Mouse (Mus musculus): Measurements from ENCODE around the gene Dpm3. TPM values are rescaled to one million over a fixed set of nuclear protein-coding genes. Genes with fewer than 3 reads are reported as not detected.

Dpm3 gene
- total RNA-seq, 2 experiments from 2014 or later = 50.0 to 52.3 TPM

DNA sequence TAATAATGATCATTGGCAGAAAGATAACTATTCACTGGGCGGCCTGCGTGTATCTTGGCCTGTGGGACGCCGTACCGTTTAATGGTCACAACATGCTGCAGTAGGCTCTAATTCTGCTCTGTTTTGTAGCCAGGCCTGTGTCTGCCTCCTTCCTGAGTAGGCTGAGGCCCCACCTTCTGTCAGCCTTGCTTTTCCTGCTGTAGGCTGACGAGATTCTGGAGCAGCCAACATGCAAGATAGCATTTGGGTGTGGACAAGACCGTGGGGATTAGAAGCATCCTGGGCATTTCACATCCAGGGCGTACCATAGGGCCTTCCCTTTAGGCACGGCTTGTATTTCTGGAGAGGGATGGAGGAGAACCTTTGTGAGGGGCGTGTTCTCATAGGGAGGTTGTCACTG lies 3.3 kb downstream of the Dpm3 start:
- intact Hi-C loops (cut with DNase I) = loop anchor here (10.0 kb wide), 1 partner anchor 582 kb away; no protein-coding TSS in a partner anchor
- DNase-seq = peak; percentile 38 to 39

DNA sequence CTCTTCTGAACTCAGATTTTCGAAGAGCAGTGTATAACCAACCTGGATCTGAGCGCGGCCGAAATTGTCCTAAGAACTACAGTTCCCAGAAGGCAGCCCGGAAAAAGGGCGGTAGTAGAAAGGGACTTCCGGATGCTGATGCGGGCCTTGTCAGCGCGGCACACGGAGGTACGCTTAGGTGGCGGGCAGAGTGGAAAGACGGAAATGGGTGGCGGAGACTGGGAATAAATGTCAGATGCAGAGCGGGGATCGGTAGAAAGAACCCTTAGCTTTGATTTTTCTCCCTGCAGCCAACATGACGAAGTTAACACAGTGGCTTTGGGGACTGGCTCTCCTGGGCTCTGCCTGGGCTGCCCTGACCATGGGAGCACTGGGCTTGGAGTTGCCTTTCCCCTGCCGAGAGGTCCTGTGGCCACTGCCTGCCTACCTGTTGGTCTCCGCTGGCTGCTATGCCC lies 7.3 kb downstream of the Dpm3 start:
- intact Hi-C loops (cut with DNase I) = loop anchor here (1.0 to 10.0 kb wide), 2 partner anchors 14 to 578 kb away; no protein-coding TSS in a partner anchor
- peak; percentile 75 to 77 for DNase-seq

DNA sequence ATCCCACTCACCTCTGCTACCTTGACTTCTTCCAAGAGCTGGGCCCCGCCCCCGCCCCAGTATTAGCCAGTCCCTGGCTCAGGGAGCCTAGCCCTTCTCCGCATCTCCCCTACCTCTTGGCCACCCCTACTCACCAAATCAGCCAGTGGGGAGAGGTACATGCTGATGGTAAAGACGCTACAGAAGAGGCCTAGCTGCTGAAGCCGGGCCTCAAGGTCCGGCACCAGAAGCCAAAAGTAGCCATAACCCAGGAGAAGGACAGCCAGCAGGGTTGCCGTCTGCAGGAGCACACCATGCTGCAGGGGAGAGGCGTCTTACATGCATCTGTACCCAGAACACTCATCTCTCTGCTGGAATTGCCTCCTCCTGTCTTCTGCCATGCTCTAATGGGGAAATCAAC lies 9.8 kb downstream of the Dpm3 start:
- intact Hi-C loops (cut with DNase I) = loop anchor here (10.0 kb wide), 1 partner anchor 576 kb away; no protein-coding TSS in a partner anchor
- no peak for DNase-seq

DNA sequence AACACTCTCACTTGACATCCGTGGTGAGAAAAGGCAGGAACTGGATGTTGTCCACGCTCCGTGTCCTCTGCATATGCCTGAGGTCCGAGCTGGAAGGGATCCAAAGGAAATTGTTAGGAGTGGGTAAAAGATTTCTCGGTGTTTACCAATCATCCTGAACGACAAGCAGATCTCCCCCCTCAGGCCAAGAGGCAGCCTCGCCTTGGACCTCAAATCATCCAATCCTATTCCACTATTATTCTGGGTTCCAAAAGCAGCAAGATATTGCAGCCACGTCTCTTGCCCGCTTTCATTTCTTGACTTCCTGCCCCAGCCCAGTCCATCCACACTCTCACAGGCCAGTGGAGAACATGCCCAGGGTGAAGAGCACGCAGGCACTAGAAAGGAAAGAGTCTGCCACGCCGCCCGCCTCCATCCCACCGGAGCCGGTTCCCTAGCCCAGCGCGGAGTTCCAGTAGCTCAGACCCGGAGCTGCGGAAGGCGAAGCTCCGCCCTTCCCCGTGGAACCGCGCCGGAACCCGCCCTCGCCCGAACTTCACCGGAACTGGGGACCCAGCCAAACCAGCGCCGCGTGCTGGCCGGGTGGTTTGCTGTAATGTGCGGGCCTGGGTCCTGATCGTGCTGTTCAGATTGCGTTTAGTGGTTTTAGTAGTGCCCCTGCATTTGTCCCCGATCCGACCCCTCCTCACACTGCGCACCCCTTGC lies 11.0 kb downstream of the Dpm3 start, which contains the start of gene Slc50a1:
Gene Slc50a1 (minus strand): TSS at position 520 of the 705 bp plus-strand sequence.
- intact Hi-C loops (cut with DNase I) = no loop called here
- peak; percentile 92 to 93 for DNase-seq

DNA sequence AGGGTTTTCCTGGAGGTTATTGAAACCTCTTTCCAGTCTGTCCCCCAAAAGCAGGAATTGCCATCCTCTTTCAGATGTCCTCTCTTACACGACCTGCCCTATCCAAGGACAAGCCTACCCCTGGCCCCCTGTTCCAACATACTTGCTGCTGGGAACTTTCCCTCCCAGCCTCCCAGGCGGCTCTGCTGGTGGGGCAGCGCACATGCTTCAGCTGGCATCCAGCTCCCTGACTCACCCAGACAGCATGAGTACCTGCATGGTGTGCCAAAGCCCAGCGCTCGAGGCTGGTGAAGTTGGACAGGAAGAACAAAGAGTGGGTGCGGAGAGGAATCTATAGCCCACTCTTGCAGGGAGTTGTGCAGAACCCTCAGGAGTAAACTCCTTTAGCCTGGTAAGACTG lies 11.7 kb downstream of the Dpm3 start:
- intact Hi-C loops (cut with DNase I) = no loop called here
- peak; percentile 49 to 64 for DNase-seq

DNA sequence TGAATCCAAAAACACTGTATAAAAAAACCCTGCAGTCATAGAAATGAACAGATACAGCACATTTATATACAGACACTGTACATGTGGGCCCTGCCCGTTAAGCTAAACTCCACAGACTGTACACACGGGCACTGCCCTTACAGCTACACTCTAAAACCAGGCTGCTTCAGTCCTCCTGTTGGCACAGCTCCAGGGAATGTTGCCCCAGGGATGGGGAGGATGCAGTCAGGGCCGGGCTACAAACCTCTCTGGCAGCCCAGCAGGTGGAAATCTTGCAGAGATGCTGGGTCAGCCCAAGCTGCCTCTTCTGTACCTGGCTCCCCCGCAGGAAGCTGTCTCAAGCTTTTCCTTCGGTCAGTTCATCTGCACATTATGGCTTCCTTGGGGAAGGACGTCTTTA lies 12.6 kb downstream of the Dpm3 start:
- DNase-seq = no peak

DNA sequence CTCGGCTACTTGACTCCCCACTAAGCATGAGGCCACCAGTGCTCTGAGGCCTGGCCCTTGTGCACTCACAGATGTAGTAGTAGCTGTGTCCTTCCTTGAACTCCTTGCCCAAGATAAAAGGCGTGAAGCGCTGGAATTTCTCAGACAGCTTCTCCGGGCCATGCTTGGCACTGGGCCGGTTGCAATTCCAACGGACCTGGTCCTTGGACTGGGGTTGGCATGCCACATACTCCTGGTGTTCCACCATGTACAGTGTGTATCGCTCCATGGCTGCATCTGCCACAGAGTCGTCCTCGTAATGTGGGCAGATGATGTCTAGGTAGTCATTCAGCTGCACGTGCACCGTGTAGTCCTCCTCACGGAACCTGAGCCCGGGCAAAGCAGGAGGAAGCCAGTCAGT lies 16.9 kb downstream of the Dpm3 start:
- no peak for DNase-seq
- intact Hi-C loops (cut with DNase I) = no loop called here

More for the DNA sequence above, 12.6 kb downstream of the Dpm3 start:
- intact Hi-C loops (cut with DNase I) = no loop called here

DNA sequence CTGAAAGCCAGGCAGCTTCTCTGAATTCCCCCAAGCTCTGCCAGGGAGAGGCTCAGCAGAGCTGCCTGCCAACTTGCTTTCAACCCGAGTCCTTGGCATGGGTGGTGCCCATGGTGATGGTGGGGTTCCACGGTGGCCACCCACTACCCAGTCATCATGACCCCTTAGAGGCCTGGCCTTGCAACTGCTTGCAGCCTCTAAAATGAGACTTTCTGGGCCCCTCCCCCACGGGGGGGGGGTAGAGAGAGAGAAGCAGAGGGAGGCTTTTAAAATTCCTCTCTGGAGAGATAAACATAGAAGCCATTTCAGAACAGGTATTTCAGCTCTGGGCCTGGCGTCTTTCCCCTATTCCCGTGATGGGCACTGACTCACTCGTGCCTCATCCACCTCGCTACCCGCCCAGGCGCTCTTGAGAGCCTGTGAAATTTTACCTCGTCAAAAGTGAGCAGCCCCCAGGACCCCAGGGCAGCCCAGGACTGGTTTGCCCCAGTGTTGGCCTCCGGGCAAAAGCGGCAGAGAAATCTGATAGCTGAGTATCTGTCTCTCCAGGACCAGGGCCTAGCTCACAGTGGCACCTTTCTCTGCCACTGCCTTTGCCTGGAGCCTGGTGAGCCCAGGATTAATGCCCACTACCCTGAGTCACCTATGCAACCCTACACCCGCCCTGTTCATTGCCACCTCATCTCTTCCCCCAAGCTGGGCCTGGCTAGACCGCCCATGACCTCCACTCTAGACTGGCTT lies 18.3 kb downstream of the Dpm3 start:
- intact Hi-C loops (cut with DNase I) = no loop called here
- DNase-seq = peak; percentile 40 to 66

DNA sequence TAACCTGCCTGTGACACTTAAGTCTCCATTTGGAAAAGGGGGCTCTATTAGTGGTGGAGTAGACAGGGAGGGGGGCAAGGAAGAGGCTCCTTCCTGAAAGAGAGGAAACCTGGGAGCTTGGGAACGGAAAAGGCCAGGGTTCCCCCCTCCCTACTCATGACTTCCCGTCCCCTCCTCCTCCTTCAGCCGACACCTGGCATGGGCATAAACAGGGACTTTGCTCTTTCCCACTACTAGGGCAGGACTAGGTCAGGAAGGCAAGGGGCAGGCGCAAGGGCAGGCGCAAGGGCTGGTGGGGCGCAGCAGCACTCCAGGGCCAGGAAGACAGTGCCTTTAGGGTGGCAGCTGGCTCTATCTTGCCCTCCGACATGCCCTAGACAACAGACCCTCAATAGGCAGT lies 18.9 kb downstream of the Dpm3 start:
- intact Hi-C loops (cut with DNase I) = no loop called here

DNA sequence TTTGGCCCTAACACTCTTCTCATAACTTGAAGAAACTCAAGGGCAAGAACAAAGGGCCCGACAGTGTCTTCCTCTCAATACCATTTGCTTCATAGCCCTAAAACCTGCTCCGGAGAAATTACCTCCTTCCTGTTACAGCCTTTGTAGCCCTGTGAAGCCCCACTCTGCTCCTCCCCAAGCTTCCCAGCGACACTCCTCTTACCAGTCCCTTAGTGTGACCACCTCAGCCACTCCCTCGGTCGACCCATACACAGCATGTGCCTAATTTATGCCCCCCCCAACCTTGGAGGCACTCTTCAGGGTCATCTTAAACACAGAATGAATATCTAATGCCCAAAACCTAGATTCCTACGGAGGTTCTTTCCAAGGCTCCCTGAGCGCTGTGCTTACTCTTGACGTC lies 19.5 kb downstream of the Dpm3 start:
- intact Hi-C loops (cut with DNase I) = no loop called here
- no peak for DNase-seq

More for the DNA sequence above, 18.9 kb downstream of the Dpm3 start:
- peak; percentile 63 to 74 for DNase-seq

DNA sequence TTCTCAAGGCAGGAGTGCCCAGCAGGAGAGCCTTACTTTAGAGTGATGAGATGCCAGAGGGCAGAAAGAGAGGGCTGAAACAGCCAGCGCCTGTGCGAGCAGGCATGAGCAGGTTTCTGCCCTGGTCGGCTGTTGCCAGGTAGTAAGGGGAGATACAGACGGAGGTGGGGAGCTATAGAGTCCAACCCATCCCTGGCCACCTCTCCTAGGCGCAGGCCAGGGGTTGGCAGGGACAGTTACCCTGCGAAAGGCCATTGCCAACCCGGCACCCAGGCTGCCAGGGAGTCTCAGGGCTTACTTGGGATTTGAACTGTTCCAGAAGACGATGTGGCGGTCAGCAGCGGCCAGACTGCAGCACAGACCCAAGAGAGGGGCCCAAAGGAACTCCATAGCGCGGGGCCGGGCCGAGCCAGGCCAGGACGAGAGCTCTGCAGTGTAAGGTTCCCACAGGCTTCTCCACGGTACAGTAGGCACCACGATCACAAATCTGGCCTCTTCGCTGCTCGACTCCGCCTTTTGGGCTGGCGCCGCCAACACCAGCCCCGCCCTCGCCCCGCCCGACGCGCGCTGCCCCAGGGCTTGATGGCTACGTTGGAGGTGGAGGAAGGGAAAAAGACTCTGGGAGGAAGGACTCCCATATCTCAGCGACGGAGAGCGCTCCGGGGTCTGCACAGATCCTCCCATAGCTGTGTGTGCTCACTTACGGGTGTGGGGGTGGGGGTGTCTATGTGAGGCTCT lies 20.2 kb downstream of the Dpm3 start:
- peak; percentile 87 to 88 for DNase-seq
- intact Hi-C loops (cut with DNase I) = no loop called here

DNA sequence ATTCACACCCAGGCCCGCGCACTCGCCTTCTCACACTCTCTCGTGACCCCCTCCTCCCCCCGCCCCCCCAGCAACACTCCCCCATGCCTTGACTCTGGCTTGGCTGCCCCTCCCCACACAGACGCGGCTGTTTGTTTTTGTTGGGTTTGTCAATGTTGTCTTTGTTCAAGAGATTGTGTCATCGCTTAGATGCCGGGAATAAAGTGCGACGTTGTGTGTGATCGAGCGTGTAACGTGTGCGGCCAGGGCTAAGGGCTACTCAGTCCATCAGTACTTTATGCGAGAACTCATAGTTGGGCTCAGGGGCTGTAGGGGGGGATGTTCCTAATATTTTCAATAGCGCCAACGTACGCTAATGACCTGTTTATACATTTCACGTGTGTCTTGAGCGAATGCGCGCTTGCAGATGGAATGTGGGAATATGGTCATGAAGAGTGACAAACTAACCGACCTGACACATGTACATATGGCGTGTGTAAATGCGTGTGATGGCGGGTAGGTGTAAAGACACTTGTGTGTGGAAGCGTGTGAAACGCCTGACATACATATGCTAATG lies 21.0 kb downstream of the Dpm3 start:
- intact Hi-C loops (cut with DNase I) = loop anchor here (1.0 kb wide), 1 partner anchor 14 kb away; no protein-coding TSS in a partner anchor

DNA sequence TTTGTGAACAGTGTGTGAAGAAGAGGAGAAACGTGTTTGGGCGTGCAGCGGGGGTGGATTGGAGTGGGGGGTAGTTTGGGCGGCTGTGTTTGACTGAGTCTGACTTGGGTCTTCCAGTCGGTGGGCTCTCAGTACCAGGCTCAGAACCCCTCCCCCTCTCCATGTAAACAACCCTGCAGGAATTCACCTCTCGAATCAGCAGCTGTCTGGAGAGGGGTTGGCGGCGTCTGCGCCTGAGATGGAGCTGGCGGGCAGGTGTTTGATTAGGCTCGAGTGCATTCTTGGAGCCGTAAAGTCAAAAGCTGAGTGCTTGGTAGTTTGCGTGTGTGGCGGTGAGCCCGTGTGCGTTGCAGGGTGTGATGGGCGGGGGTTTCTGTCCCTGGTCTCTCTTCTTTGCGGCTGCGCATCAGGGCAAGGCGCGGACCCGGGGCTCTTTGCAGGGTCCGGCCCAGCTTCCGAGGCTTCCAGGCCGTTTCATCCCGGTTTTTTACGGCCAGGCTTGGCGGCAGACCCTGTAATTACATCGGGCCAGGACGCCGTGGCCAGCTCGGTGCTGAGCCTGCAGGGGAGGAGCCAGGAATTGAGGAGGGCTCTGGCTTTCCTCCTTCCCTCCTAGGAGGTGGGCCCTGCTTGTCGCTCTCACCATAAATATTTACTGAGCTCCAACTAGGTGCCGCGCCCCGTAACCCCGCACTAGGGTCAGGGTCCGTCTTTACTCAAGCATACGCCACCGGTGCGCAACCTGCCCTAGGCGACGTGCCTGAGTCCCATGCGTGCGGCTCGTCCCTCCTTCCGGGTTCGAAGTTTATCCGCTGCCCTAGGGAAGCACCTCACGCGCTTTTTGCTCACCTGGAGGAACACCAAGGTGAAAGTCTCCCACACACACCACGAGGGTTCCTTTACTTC lies 21.7 kb downstream of the Dpm3 start, which contains the start of gene Efna1:
Gene Efna1 (minus strand): TSS at position 537 of the 906 bp plus-strand sequence.
- DNase-seq = peak; percentile 72 to 74
- intact Hi-C loops (cut with DNase I) = loop anchor here (1.0 kb wide), 1 partner anchor 15 kb away; no protein-coding TSS in a partner anchor

More for the DNA sequence above, 21.0 kb downstream of the Dpm3 start:
- DNase-seq = peak in 1 of 2 experiments; percentile 50

DNA sequence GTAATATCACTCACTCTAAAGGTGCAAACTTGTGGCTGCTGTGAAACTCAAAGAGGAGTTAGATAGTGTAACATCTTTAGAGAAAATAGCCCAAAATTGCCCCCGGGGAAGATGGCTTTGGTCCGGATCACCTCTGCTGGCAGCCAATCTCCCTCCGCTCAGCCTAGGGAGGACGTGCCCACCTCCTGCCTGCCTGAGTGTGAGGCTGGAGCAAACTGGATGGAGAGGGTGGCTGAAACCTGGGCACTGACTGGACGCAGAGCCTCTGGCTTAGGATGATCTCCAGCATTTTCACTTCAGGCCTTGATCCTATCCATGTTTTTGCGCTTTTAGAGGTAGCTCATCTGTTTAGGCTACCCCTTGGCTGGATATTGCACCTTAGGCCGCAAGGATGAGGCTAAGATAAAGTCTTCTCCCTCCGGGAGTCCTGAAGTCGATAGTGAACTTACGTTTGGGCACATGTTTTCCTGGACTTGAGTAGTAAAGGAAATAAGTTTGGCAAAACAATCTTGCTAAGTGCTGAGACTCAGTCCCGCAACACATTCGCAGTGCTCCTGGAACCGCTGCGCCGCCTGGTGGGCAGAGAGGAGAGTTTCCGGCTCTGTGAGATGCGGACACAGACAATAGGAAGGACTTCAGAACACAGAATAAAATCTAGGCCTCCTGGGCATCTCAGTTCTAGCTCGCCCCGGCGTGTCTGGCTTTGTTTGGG lies 22.6 kb downstream of the Dpm3 start:
- intact Hi-C loops (cut with DNase I) = loop anchor here (1.0 kb wide), 1 partner anchor 31 kb away; no protein-coding TSS in a partner anchor
- DNase-seq = peak; percentile 86 to 93

DNA sequence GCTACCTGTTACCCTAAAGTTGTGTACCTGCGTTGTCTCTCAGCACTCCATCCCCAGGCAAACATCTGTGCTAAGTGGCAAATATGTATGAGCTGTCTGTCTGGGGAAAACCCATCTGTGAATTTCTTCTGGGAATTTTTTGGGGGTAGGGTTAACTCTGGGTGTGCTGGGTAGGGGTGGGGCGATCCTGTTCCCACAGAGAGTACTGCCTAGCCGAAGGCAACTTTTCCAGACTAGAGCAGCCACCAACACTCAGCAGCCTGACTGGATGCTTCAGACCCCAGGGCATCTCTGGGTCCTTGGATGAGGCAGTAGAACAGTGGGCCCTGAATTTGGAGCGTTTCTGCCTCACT lies 23.1 kb downstream of the Dpm3 start:
- no peak for DNase-seq
- intact Hi-C loops (cut with DNase I) = loop anchor here (1.0 kb wide), 1 partner anchor 32 kb away; no protein-coding TSS in a partner anchor

DNA sequence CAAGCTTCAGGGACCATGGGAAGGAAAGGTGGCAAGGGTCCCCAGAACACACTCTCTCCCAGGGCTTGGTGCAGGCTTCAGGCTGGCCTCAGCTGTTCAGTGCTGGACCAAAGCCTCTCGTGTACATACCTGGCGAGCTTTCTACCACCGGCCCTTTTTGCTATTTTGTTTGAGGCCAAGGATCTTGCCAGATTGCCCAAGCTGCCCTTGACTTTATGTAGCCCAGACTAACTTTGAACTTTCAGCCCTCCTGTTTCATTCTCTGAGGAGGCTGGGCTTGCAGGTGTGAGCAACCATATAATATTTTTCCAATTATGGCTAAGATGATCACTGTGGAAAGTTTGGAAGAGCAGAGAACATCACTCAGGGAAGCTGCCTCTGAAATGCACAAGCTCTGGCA lies 25.1 kb downstream of the Dpm3 start:
- intact Hi-C loops (cut with DNase I) = no loop called here
- no peak for DNase-seq

DNA sequence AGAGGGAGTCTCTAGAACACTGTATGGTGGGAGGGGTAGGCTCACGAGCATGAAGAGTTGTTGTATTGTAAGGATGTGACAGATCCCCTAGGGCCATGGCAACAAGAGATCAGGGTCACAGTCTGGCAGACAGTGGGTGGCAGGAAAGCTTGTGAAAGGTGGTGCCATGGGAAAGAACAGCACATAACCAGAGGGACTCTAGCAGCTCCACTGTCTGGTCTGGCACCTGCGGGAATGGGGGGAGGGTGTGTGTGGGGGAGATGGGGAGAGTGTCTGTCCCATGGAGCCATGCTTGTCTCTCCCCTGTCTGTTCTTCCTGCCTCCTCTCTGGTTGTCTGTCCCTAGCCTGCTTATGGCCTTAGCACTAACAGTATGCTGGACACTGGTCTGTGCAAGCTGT lies 26.4 kb downstream of the Dpm3 start:
- intact Hi-C loops (cut with DNase I) = no loop called here
- no peak for DNase-seq

DNA sequence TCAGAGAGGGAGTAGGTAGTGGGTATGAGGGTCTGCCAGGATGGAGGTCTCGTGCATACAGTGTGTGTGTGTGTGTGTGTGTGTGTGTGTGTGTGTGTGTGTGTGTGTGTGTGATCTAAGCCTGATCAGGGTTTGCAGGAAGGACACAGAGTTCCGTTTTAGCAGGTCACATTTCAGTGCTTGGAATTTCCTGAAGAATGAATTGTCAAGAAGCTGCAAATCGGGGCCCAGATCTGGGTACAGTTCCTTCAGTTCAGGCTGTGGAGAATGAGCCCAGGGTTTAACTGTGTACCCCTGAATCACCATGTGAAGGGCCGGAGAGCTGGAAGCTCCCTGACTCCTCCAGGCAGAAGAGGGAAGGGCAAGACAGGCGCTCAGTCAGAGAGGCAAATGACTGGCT lies 28.1 kb downstream of the Dpm3 start:
- DNase-seq = no peak
- intact Hi-C loops (cut with DNase I) = no loop called here
